ENCODE assay signal across 22 mouse cellular contexts in the genomic region with DNA sequence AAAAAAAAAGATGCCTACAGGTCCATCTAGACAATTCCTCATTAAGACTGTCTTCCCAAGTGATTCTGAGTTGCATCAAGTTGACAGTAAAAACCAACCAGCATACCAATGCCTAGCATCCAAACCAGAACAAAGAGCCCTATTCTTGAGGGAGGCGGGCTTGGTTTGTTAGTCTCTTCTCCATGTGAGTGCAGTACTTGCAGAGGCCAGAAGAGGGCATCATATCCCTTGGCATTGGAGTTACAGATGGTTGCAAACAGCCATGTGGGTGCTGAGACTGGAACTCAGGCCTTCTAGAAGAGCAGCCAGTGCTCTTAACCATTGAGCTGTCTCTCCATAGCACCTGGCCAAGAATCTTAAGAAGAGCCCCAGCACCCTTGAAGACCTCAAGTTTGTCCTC. TPM values are rescaled to one million over a fixed set of nuclear protein-coding genes. Genes with fewer than 3 reads are reported as not detected.
DNase-seq lines count a peak whose midpoint lies in the region; ATAC-seq and TF ChIP-seq lines count a peak whose summit lies in the region.
"Had no signal": no experiment of that assay in that cellular context is flagged by ENCODE, and none has a peak within 500 bp of the region (broad histone marks: within the 10 kb centered on the region; RNA-seq: fewer than 3 reads in every experiment).

No protein-coding gene starts in this region.

- no peaks in the 10 kb centered on the region for H3K9me3 ChIP-seq in hindbrain, postnatal 0 days (ENCODE audit: low read length)
- peaks cover 6% of the 10 kb centered on the region; the same call in 1 of the 2 replicates for H3K9me3 ChIP-seq in hindbrain, embryonic 10.5 days
- H3K9me3 ChIP-seq in MEL (replicated peaks; ENCODE audit: insufficient read depth, low read length): no peaks in the 10 kb centered on the region
- no peaks in the 10 kb centered on the region for H3K9me3 ChIP-seq in stomach, postnatal 0 days (ENCODE audit: control insufficient read depth, low read length)
- H3K9me3 ChIP-seq: embryonic facial prominence, embryonic 15.5 days; liver, embryonic 12.5 days; neural tube, embryonic 13.5 days had no signal

- H3K79me2 ChIP-seq in MEL (ENCODE audit: control insufficient read depth, insufficient read depth, low read length, poor library complexity): no peaks in the 10 kb centered on the region

- DNase-seq in hindbrain, postnatal 0 days (ENCODE audit: low spot score): no peak
- no peak for DNase-seq in hindbrain, embryonic 10.5 days (ENCODE audit: low spot score)
- DNase-seq in testis, postnatal 14 days (ENCODE audit: low spot score): no peak
- peak; percentile 23 for DNase-seq in MEL (ENCODE audit: low read depth, low spot score)
- DNase-seq in stomach, postnatal 0 days (ENCODE audit: low spot score): no peak
- DNase-seq: cerebellum, adult 9-11 months; embryo, embryonic 11 days; gastrocnemius, postnatal 36 days; heart, postnatal 36 days; kidney, adult 9 months; left cerebral cortex, postnatal 4 days had no signal

- H3K4me3 ChIP-seq in hindbrain, postnatal 0 days (ENCODE audit: low read length): no peak overlapping the region
- no peak overlapping the region for H3K4me3 ChIP-seq in hindbrain, embryonic 10.5 days
- H3K4me3 ChIP-seq in testis, adult 2 months (ENCODE audit: control insufficient read depth, low read depth, low read length): no peak overlapping the region
- H3K4me3 ChIP-seq in MEL (ENCODE audit: control insufficient read depth in 1 of 2, insufficient read depth in 1 of 2, low read depth in 2 of 2, low read length in 2 of 2): no peak overlapping the region
- H3K4me3 ChIP-seq in stomach, postnatal 0 days (ENCODE audit: low read depth, low read length): no peak overlapping the region
- H3K4me3 ChIP-seq: embryonic facial prominence, embryonic 15.5 days; forebrain, embryonic 10.5 days; heart, embryonic 13.5 days; liver, embryonic 12.5 days; megakaryocyte, embryonic 14.5 days; neural tube, embryonic 13.5 days had no signal

- TF ChIP-seq POLR2A in testis, adult 2 months (IDR thresholded peaks at IDR 0.05; ENCODE audit: control insufficient read depth, low read depth, low read length): no peak
- no peak for TF ChIP-seq POLR2A in MEL (IDR thresholded peaks at IDR 0.05; ENCODE audit: control insufficient read depth in 1 of 2, insufficient read depth in 1 of 2, low read depth in 1 of 2, low read length in 2 of 2, poor library complexity in 1 of 2)

- H3K27ac ChIP-seq in hindbrain, postnatal 0 days: no peak overlapping the region
- no peak overlapping the region for H3K27ac ChIP-seq in hindbrain, embryonic 10.5 days
- H3K27ac ChIP-seq in testis, adult 2 months (ENCODE audit: control insufficient read depth, insufficient read depth, low read depth, low read length): no peak overlapping the region
- H3K27ac ChIP-seq in MEL (ENCODE audit: control insufficient read depth, low read depth, low read length): no peak overlapping the region
- no peak overlapping the region for H3K27ac ChIP-seq in stomach, postnatal 0 days (replicated peaks)
- H3K27ac ChIP-seq: embryonic facial prominence, embryonic 15.5 days; forebrain, embryonic 10.5 days; heart, embryonic 13.5 days; liver, embryonic 12.5 days; neural tube, embryonic 13.5 days had no signal

- ATAC-seq in hindbrain, postnatal 0 days: no peak
- no peak for ATAC-seq in stomach, postnatal 0 days (ENCODE audit: low FRiP score, low TSS enrichment)
- ATAC-seq in megakaryocyte progenitor cell, adult 5-6 weeks (replicated peaks; ENCODE audit: poor library complexity): no peak
- ATAC-seq: hindbrain, embryonic 16.5 days; liver, embryonic 12.5 days; Patski had no signal

- TF ChIP-seq EP300 in MEL (IDR thresholded peaks at IDR 0.05; ENCODE audit: low read depth in 1 of 2, low read length in 2 of 2): no peak
- TF ChIP-seq EP300 in stomach, postnatal 0 days (optimal IDR thresholded peaks at IDR 0.05): no peak

- 98% methylated on average over 1 of the region's 1 CpGs for WGBS in hindbrain, postnatal 0 days
- 100% methylated on average over 1 of the region's 1 CpGs for WGBS in hindbrain, embryonic 10.5 days
- 96% methylated on average over 1 of the region's 1 CpGs for WGBS in stomach, postnatal 0 days

- H3K4me2 ChIP-seq in hindbrain, postnatal 0 days (ENCODE audit: low read depth, low read length): no peak overlapping the region
- no peak overlapping the region for H3K4me2 ChIP-seq in stomach, postnatal 0 days (replicated peaks; ENCODE audit: low read depth)
- H3K4me2 ChIP-seq: embryonic facial prominence, embryonic 15.5 days; heart, embryonic 13.5 days; liver, embryonic 12.5 days; neural tube, embryonic 13.5 days had no signal

- H3K27me3 ChIP-seq in hindbrain, postnatal 0 days (ENCODE audit: insufficient read depth, low read length): no peaks in the 10 kb centered on the region
- H3K27me3 ChIP-seq in hindbrain, embryonic 10.5 days (ENCODE audit: insufficient read depth, poor library complexity, severe bottlenecking): no peaks in the 10 kb centered on the region
- H3K27me3 ChIP-seq in testis, adult 2 months (ENCODE audit: control insufficient read depth, insufficient read depth, low read length): no peaks in the 10 kb centered on the region
- H3K27me3 ChIP-seq in MEL (ENCODE audit: control insufficient read depth in 1 of 2, insufficient read depth in 2 of 2, low read length in 2 of 2): no peaks in the 10 kb centered on the region
- H3K27me3 ChIP-seq in stomach, postnatal 0 days (ENCODE audit: control insufficient read depth, insufficient read depth, low read length): no peaks in the 10 kb centered on the region
- H3K27me3 ChIP-seq: embryonic facial prominence, embryonic 15.5 days; neural tube, embryonic 13.5 days; Patski had no signal

- no peaks in the 10 kb centered on the region for H3K36me3 ChIP-seq in hindbrain, postnatal 0 days (ENCODE audit: insufficient read depth, low read length)
- no peaks in the 10 kb centered on the region for H3K36me3 ChIP-seq in hindbrain, embryonic 10.5 days
- H3K36me3 ChIP-seq in testis, adult 2 months (ENCODE audit: control insufficient read depth, insufficient read depth, low read length): no peaks in the 10 kb centered on the region; the same call in 1 of the 2 replicates
- no peaks in the 10 kb centered on the region for H3K36me3 ChIP-seq in MEL (ENCODE audit: control insufficient read depth in 1 of 2, insufficient read depth in 2 of 2, low read length in 2 of 2)
- H3K36me3 ChIP-seq in stomach, postnatal 0 days (ENCODE audit: control insufficient read depth, insufficient read depth, low read length): no peaks in the 10 kb centered on the region
- H3K36me3 ChIP-seq: embryonic facial prominence, embryonic 15.5 days; forebrain, embryonic 10.5 days; heart, embryonic 13.5 days; liver, embryonic 12.5 days; neural tube, embryonic 13.5 days had no signal

- peak; percentile 31 for TF ChIP-seq RAD21 in MEL (IDR thresholded peaks at IDR 0.05; ENCODE audit: low read depth, low read length)

- no peaks in the 10 kb centered on the region for H3K4me1 ChIP-seq in hindbrain, postnatal 0 days (ENCODE audit: insufficient read depth, low read length)
- no peaks in the 10 kb centered on the region for H3K4me1 ChIP-seq in hindbrain, embryonic 10.5 days (replicated peaks)
- no peaks in the 10 kb centered on the region for H3K4me1 ChIP-seq in testis, adult 2 months (ENCODE audit: control insufficient read depth, insufficient read depth, low read length)
- H3K4me1 ChIP-seq in MEL (ENCODE audit: control insufficient read depth in 1 of 2, insufficient read depth in 2 of 2, low read length in 2 of 2): no peaks in the 10 kb centered on the region
- no peaks in the 10 kb centered on the region for H3K4me1 ChIP-seq in stomach, postnatal 0 days (replicated peaks; ENCODE audit: control insufficient read depth, insufficient read depth)
- H3K4me1 ChIP-seq: embryonic facial prominence, embryonic 15.5 days; forebrain, embryonic 10.5 days; heart, embryonic 13.5 days; liver, embryonic 12.5 days; megakaryocyte, embryonic 14.5 days; neural tube, embryonic 13.5 days had no signal

- no peak overlapping the region for H3K9ac ChIP-seq in hindbrain, postnatal 0 days (replicated peaks; ENCODE audit: low read length)
- H3K9ac ChIP-seq in MEL (ENCODE audit: control insufficient read depth, low read depth, low read length, poor library complexity, severe bottlenecking): no peak overlapping the region
- H3K9ac ChIP-seq in stomach, postnatal 0 days (ENCODE audit: low read length): no peak overlapping the region
- H3K9ac ChIP-seq: embryonic facial prominence, embryonic 15.5 days; heart, embryonic 13.5 days; liver, embryonic 12.5 days; neural tube, embryonic 13.5 days had no signal

- TF ChIP-seq CTCF in hindbrain, postnatal 0 days (IDR thresholded peaks at IDR 0.05; ENCODE audit: low read depth): peak; percentile 19; the same call in 1 of the 2 replicates
- TF ChIP-seq CTCF in testis, adult 2 months (IDR thresholded peaks at IDR 0.05; ENCODE audit: control insufficient read depth, insufficient read depth, insufficient replicate concordance, low read depth, low read length): 0 out of 2 replicates have a peak, but pooled peaks have one; percentile 27
- TF ChIP-seq CTCF in MEL (IDR thresholded peaks at IDR 0.05 in 2 of 3, conservative IDR thresholded peaks at IDR 0.05 in 1 of 3; ENCODE audit: control insufficient read depth in 1 of 3, insufficient read depth in 1 of 3, low read depth in 2 of 3, low read length in 3 of 3, poor library complexity in 1 of 3, severe bottlenecking in 1 of 3): peak; percentile 23 to 49 (median 45); a peak in 5 of 6 replicates
- TF ChIP-seq CTCF in stomach, postnatal 0 days (IDR thresholded peaks at IDR 0.05; ENCODE audit: low read depth): peak; percentile 38

TF ChIP-seq in MEL, 35 proteins besides CTCF, POLR2A, EP300 and RAD21 (continues in another document):
- TF ChIP-seq GATA1 (IDR thresholded peaks at IDR 0.05; ENCODE audit: low read depth, low read length) (no peak), GABPA (IDR thresholded peaks at IDR 0.05; ENCODE audit: low read depth, low read length) (no peak), NELFE (IDR thresholded peaks at IDR 0.05; ENCODE audit: low read depth, low read length) (no peak), MYC (IDR thresholded peaks at IDR 0.05; ENCODE audit: low read depth, low read length) (no peak), ZC3H11A (IDR thresholded peaks at IDR 0.05; ENCODE audit: low read depth, low read length) (peak; percentile 13; the same call in 1 of the 2 replicates)

RNA-seq across cellular contexts. Expression of a gene that starts 36.9 kb away (rescaled TPM):
- total RNA-seq in hindbrain, postnatal 0 days (2014; rRNA removed): 0.47 and 3.0 TPM in 2 replicates
- polyA plus RNA-seq in hindbrain, postnatal 0 days (2015; fragmentation: Nextera tagmentation; extraction: Ambion mirVana): 0.11 and 0.31 TPM in 2 replicates
- polyA plus RNA-seq in hindbrain, embryonic 10.5 days (2016; fragmentation: Nextera tagmentation; extraction: Ambion mirVana): 0.24 and 0.31 TPM in 2 replicates
- 16.2 and 16.3 TPM in 2 replicates for polyA plus RNA-seq in testis, adult 2 months (2012; rRNA removed)
- 0.03 and 0.04 TPM in 2 replicates for total RNA-seq in MEL (2012; rRNA removed)
- under 1 TPM in 1 of 2 experiments, not detected in 1; 0.11 TPM for polyA plus RNA-seq in MEL (2012; ENCODE audit: insufficient read depth in 1 of 2, insufficient read length in 2 of 2, low read depth in 1 of 2, low replicate concordance in 2 of 2, missing spikeins in 1 of 2)
- 0.04 and 0.10 TPM in 2 replicates for polyA plus RNA-seq in stomach, postnatal 0 days (2015; fragmentation: Nextera tagmentation; extraction: Ambion mirVana)
- not detected in 2 replicates for total RNA-seq in megakaryocyte progenitor cell, adult 5-6 weeks (2015)
- total RNA-seq in megakaryocyte progenitor cell, adult 5-6 weeks (2017): not detected in 2 replicates
- total RNA-seq: monocyte, adult 5-6 weeks had no signal
- polyA plus RNA-seq: forebrain, embryonic 10.5 days had no signal

Comparison
In these comparisons a context has a peak if more than half of its experiments do, and no peak if none do; other contexts are left out.
1. RNA of a gene that starts 36.9 kb away (polyA plus RNA-seq): 16.2 to 16.3 TPM in testis, adult 2 months; 0.24 to 0.31 TPM in hindbrain, embryonic 10.5 days, 0.11 to 0.31 TPM in hindbrain, postnatal 0 days, 0.11 TPM in MEL and 0.04 to 0.10 TPM in stomach, postnatal 0 days; every median in the first group is over 10 times any median in the second.
2. Peak in every context shown above with its lines, with median percentiles within 50 percentile points of each other: CTCF ChIP-seq.